Mouse (Mus musculus) forebrain, postnatal 0 days (tissue): ENCODE data around the gene Ttf1. TPM values are rescaled to one million over a fixed set of nuclear protein-coding genes. Genes with fewer than 3 reads are reported as not detected.

ENCODE experiments used
- ATAC-seq: fragments of 200-750 bp; cut with Nextera tagmentation; 2 replicates; pipeline ENCODE4 v1.8.0; 2017; ENCODE audit warnings: mild to moderate bottlenecking, moderate library complexity
- DNase-seq: peaks from one replicate; pipeline ENCODE4 v3.0.0-alpha.2; 2015
- H3K27ac ChIP-seq: fragments of 300-500 bp; sonication (generic); 2 replicates; pipeline ENCODE4 v1.5.1; 2014; ENCODE audit warnings: low read depth, mild to moderate bottlenecking, antibody characterized with exemption, low read length, moderate library complexity, mixed read lengths
- H3K27me3 ChIP-seq: fragments of 300-500 bp; sonication (generic); 2 replicates; pipeline ENCODE4 v1.6.1; 2014; ENCODE audit warnings: mild to moderate bottlenecking, low read length, mixed read lengths; ENCODE audit not compliant: insufficient read depth
- H3K36me3 ChIP-seq: fragments of 300-500 bp; sonication (generic); 2 replicates; pipeline ENCODE4 v1.6.1; 2014; ENCODE audit warnings: mild to moderate bottlenecking, moderate library complexity; ENCODE audit not compliant: insufficient read depth
- H3K4me1 ChIP-seq: fragments of 300-500 bp; sonication (generic); 2 replicates; pipeline ENCODE4 v1.6.1; 2014; ENCODE audit warnings: antibody characterized with exemption; ENCODE audit not compliant: insufficient read depth
- H3K4me2 ChIP-seq: fragments of 300-500 bp; sonication (generic); 2 replicates; pipeline ENCODE4 v1.6.1; 2014; ENCODE audit warnings: low read depth, mild to moderate bottlenecking, moderate library complexity
- H3K4me3 ChIP-seq: fragments of 300-500 bp; sonication (generic); 2 replicates; pipeline ENCODE4 v1.5.1; 2014; ENCODE audit warnings: low read depth, low read length, mixed read lengths
- H3K9ac ChIP-seq: fragments of 300-500 bp; sonication (generic); 2 replicates; pipeline ENCODE4 v1.6.1; 2014; ENCODE audit warnings: mild to moderate bottlenecking
- H3K9me3 ChIP-seq: fragments of 300-500 bp; sonication (generic); 2 replicates; pipeline ENCODE4 v1.6.1; 2016; ENCODE audit warnings: low read length
- CTCF ChIP-seq: sonication (generic); IDR thresholded peaks from 2 replicates; pipeline ENCODE4 v1.5.1; 2016; ENCODE audit warnings: antibody characterized with exemption, control low read depth, low read depth
- WGBS: fragments of 180-500 bp; shearing (Covaris S2); extraction: QIAGEN DNeasy Blood & Tissue Kit; methylation state at CpG from one replicate; pipeline ENCODE4 v1.1.7; 2014; 5-methylcytosine and 5-hydroxymethylcytosine counted together
- polyA plus RNA-seq: library from polyadenylated mRNA; unstranded; fragments of >200 nt; fragmentation: Nextera tagmentation; extraction: Ambion mirVana; gene quantifications from 2 replicates; pipeline ENCODE4 v1.2.1, GENCODE M21; 2015
- total RNA-seq: library from RNA; depleted of rRNA; stranded (reverse); fragments of >200 nt; gene quantifications from 2 replicates; pipeline ENCODE4 v1.2.3, GENCODE M21; 2014

The Ttf1 gene
- total and polyA plus RNA-seq, 2 experiments from 2014 or later = 3.4 to 72.5 TPM

DNA sequence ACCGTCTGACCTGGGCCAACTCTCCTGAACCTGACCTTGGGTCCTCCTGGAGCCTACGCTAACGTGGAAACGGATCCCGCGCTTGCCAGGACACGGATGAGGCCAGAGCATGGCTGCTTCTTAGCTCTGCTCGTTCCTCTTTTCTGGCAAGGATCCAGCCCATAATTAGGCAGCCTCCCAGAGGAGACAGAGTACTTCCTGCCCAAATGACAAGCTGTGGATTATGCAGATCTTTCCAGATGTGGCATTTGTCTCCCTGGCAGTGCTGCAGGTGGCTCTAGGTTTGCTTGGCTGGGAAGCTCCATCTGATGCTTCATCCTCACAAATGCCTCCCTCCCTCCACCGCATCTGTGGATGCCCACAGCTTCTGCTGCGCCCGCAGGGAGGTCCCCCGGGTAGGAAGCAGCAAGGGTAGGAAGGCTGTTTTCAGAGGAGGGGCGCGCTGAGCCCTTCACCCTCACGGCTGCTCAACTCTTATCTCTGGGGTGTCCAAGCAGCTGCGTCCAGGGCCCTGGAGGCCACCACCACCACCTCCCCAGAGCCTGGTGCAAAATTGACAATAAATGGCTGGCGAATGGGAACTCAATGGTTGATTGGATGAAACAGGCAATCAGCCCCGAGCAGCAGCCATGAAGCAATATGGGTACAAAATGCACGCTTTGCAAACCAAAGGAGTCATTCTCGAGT is 29.9 kb upstream of the Ttf1 start:
- H3K4me1 ChIP-seq = no peaks in the 10 kb centered on the region
- H3K9me3 ChIP-seq = no peaks in the 10 kb centered on the region
- H3K36me3 ChIP-seq = no peaks in the 10 kb centered on the region
- no peak overlapping the region for H3K4me3 ChIP-seq
- DNase-seq (peak; percentile 70), ATAC-seq (peak; percentile 54)
- H3K27me3 ChIP-seq = peaks cover 3% of the 10 kb centered on the region; the same call in 1 of the 2 replicates
- TF ChIP-seq CTCF = no peak
- H3K4me2 ChIP-seq = no peak overlapping the region
- H3K27ac ChIP-seq = no peak overlapping the region
- no peak overlapping the region for H3K9ac ChIP-seq
- 30% methylated on average over 20 of the region's 20 CpGs for WGBS

GRCm38 (mm10) chr2:29031951-29032350 is 28.1 kb upstream of the Ttf1 start:
- H3K27me3 ChIP-seq = peaks cover 12% of the 10 kb centered on the region; the same call in 1 of the 2 replicates
- no peaks in the 10 kb centered on the region for H3K36me3 ChIP-seq
- TF ChIP-seq CTCF = no peak
- no peaks in the 10 kb centered on the region for H3K4me1 ChIP-seq
- no peak for DNase-seq
- H3K27ac ChIP-seq = no peak overlapping the region
- WGBS = 88% methylated on average over 4 of the region's 4 CpGs
- H3K4me2 ChIP-seq = no peak overlapping the region
- no peaks in the 10 kb centered on the region for H3K9me3 ChIP-seq
- H3K4me3 ChIP-seq = no peak overlapping the region
- no peak overlapping the region for H3K9ac ChIP-seq
- ATAC-seq = no peak

- no peak overlapping the region for H3K9ac ChIP-seq
- peaks cover 31% of the 10 kb centered on the region for H3K27me3 ChIP-seq
- no peaks in the 10 kb centered on the region for H3K36me3 ChIP-seq
- DNase-seq (no peak), ATAC-seq (no peak)
- no peak overlapping the region for H3K4me2 ChIP-seq
- no peak for TF ChIP-seq CTCF
- H3K27ac ChIP-seq = no peak overlapping the region
- WGBS = 30% methylated on average over 20 of the region's 20 CpGs
- H3K9me3 ChIP-seq = no peaks in the 10 kb centered on the region
- H3K4me1 ChIP-seq = no peaks in the 10 kb centered on the region
- H3K4me3 ChIP-seq = no peak overlapping the region
These were observed 25.3 kb upstream of the Ttf1 start for GRCm38 (mm10) chr2:29034542-29035475.

DNA sequence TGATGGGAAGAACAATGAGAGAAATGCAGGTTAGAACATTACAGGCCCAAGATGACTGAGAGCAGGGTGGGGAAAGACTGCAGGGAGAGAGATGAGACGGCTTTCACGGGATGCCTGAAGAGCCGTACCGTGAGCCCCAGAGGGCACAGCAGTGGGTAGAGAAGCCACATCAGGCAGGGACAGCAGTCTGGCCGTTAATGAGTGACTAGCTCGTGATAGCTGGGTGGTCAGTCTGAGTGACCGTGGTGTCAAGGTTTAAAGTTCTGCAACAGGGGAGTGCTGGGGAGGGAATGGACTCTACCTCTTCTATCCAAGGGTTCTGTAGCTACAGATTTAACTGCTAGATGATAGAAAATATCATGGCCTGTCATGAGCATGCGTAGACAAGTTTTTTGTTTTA is 24.4 kb upstream of the Ttf1 start:
- no peak for TF ChIP-seq CTCF
- Histone ChIP-seq H3K4me2 (no peak overlapping the region), H3K9me3 (no peaks in the 10 kb centered on the region), H3K4me3 (no peak overlapping the region), H3K36me3 (no peaks in the 10 kb centered on the region), H3K9ac (no peak overlapping the region), H3K27me3 (peaks cover 37% of the 10 kb centered on the region), H3K4me1 (no peaks in the 10 kb centered on the region), H3K27ac (no peak overlapping the region)
- no peak for DNase-seq
- ATAC-seq = no peak
- 52% methylated on average over 8 of the region's 8 CpGs for WGBS

GRCm38 (mm10) chr2:29039741-29040140 is 20.3 kb upstream of the Ttf1 start:
- peaks cover 69% of the 10 kb centered on the region for H3K27me3 ChIP-seq
- no peak overlapping the region for H3K4me3 ChIP-seq
- TF ChIP-seq CTCF = no peak
- 14% methylated on average over 5 of the region's 5 CpGs for WGBS
- H3K4me2 ChIP-seq = no peak overlapping the region
- ATAC-seq (no peak), DNase-seq (no peak)
- no peak overlapping the region for H3K9ac ChIP-seq
- no peaks in the 10 kb centered on the region for H3K36me3 ChIP-seq
- no peaks in the 10 kb centered on the region for H3K9me3 ChIP-seq
- H3K4me1 ChIP-seq = no peaks in the 10 kb centered on the region
- H3K27ac ChIP-seq = no peak overlapping the region

DNA sequence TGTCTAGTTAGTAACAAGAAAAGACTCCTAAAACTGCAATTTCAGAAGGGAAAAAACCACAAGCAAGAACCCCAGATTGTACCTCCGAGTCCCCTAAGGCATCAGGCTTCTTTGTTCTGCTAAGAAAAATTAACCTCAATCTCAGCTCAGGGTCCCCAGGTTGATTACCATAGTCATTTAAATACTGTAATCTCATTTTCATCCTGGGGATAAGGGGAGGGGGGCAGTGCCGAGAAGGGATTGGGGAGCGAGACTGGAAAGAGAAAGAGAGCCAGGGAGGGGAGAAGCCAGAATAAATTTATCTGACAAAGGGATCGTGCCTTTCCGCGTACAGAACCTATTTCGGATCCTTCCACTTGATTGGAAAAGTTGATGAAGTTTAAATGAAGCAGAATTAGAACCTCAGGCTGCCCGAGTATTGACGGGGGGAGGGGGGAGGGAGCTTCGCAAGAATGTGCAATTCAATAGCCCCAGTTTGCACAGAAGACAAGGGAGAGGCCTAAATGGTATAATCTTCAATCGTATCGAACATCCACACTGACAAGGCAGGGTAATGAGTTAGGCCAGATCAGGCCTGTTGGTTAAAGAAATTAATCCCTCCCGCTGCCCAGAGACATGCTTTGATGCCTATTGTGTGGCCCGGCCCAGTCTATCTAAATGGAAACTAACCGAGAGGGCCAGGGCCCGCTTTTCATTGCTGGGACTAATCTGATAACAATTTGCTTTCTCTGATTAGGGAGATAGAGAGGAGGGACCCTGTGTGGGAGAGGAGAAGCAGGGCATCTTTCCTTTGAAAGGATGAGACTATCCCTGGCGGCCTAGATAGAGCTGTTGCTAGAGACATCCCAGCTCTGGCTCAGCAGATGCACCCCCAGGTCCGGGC is 19.2 kb upstream of the Ttf1 start:
- DNase-seq = no peak
- TF ChIP-seq CTCF = no peak
- Histone ChIP-seq H3K4me3 (no peak overlapping the region), H3K9me3 (no peaks in the 10 kb centered on the region), H3K27me3 (peaks cover 76% of the 10 kb centered on the region), H3K36me3 (no peaks in the 10 kb centered on the region), H3K9ac (no peak overlapping the region), H3K4me1 (no peaks in the 10 kb centered on the region), H3K27ac (no peak overlapping the region), H3K4me2 (no peak overlapping the region)
- ATAC-seq = no peak
- 15% methylated on average over 18 of the region's 18 CpGs for WGBS

DNA sequence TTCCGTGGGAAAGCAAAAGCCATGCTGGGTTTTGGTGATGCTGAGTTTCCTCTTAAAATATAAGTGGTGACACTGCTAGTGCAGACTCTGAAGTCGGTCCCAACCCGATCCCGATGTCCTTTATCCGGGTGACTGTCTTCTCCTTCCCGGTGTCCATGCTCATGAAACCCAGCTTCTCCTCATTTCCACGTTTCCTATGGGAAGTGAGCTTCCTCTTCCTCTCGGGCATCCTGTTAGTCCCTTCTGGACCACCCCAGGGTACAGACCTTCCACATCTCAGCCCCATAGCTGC is 18.6 kb upstream of the Ttf1 start:
- DNase-seq (no peak), ATAC-seq (no peak)
- Histone ChIP-seq H3K4me3 (no peak overlapping the region), H3K36me3 (no peaks in the 10 kb centered on the region), H3K9ac (no peak overlapping the region), H3K4me2 (no peak overlapping the region), H3K27ac (no peak overlapping the region), H3K4me1 (no peaks in the 10 kb centered on the region), H3K27me3 (peaks cover 82% of the 10 kb centered on the region), H3K9me3 (no peaks in the 10 kb centered on the region)
- TF ChIP-seq CTCF = no peak
- 24% methylated on average over 8 of the region's 8 CpGs for WGBS
